Mouse (Mus musculus): ENCODE results near the gene Acaa1b. TPM values are rescaled to one million over a fixed set of nuclear protein-coding genes. Genes with fewer than 3 reads are reported as not detected.

Gene Acaa1b
- polyA plus RNA-seq, 1 experiment from 2014 or later, result 0.50 TPM

- WGBS (ENCODE audit: insufficient replicate concordance), result 13% methylated on average over 5 of the region's 5 CpGs
- Histone ChIP-seq H3K36me3 (ENCODE audit: control insufficient read depth, insufficient read depth, low read length) (no peaks in the 10 kb centered on the region), H3K27ac (ENCODE audit: low read depth, low read length) (no peak overlapping the region), H3K4me3 (ENCODE audit: low read depth, low read length) (no peak overlapping the region), H3K4me2 (no peak overlapping the region), H3K4me1 (ENCODE audit: control insufficient read depth, insufficient read depth, low read length) (no peaks in the 10 kb centered on the region), H3K27me3 (ENCODE audit: control insufficient read depth, insufficient read depth, low read length) (no peaks in the 10 kb centered on the region), H3K9me3 (replicated peaks; ENCODE audit: control insufficient read depth, low read length) (no peaks in the 10 kb centered on the region), H3K9ac (ENCODE audit: low read depth, low read length) (no peak overlapping the region)
- no peak for ATAC-seq (replicated peaks; ENCODE audit: insufficient number of reproducible peaks, low FRiP score, low TSS enrichment)
Observed at GRCm38 (mm10) chr9:119149601-119150000, 7.3 kb downstream of the Acaa1b start.

GRCm38 (mm10) chr9:119146098-119146770 is 10.7 kb downstream of the Acaa1b start:
- WGBS (ENCODE audit: insufficient replicate concordance), result 68% methylated on average over 13 of the region's 13 CpGs

GRCm38 (mm10) chr9:119145638-119146037 is 11.3 kb downstream of the Acaa1b start:
- Histone ChIP-seq H3K4me3 (ENCODE audit: low read depth, low read length) (no peak overlapping the region), H3K4me2 (no peak overlapping the region), H3K9ac (ENCODE audit: low read depth, low read length) (no peak overlapping the region), H3K27me3 (ENCODE audit: control insufficient read depth, insufficient read depth, low read length) (no peaks in the 10 kb centered on the region), H3K27ac (ENCODE audit: low read depth, low read length) (no peak overlapping the region), H3K9me3 (replicated peaks; ENCODE audit: control insufficient read depth, low read length) (no peaks in the 10 kb centered on the region), H3K36me3 (ENCODE audit: control insufficient read depth, insufficient read depth, low read length) (no peaks in the 10 kb centered on the region), H3K4me1 (ENCODE audit: control insufficient read depth, insufficient read depth, low read length) (no peaks in the 10 kb centered on the region)
- no peak for ATAC-seq (replicated peaks; ENCODE audit: insufficient number of reproducible peaks, low FRiP score, low TSS enrichment)
- 63% methylated on average over 6 of the region's 6 CpGs for WGBS (ENCODE audit: insufficient replicate concordance)

More at GRCm38 (mm10) chr9:119146098-119146770, 10.7 kb downstream of the Acaa1b start:
- no peaks in the 10 kb centered on the region for H3K4me1 ChIP-seq (ENCODE audit: control insufficient read depth, insufficient read depth, low read length)
- ATAC-seq (replicated peaks; ENCODE audit: insufficient number of reproducible peaks, low FRiP score, low TSS enrichment), result no peak
- no peaks in the 10 kb centered on the region for H3K36me3 ChIP-seq (ENCODE audit: control insufficient read depth, insufficient read depth, low read length)
- H3K9ac ChIP-seq (ENCODE audit: low read depth, low read length), result no peak overlapping the region
- H3K27me3 ChIP-seq (ENCODE audit: control insufficient read depth, insufficient read depth, low read length), result no peaks in the 10 kb centered on the region
- no peaks in the 10 kb centered on the region for H3K9me3 ChIP-seq (replicated peaks; ENCODE audit: control insufficient read depth, low read length)
- no peak overlapping the region for H3K4me3 ChIP-seq (ENCODE audit: low read depth, low read length)
- no peak overlapping the region for H3K27ac ChIP-seq (ENCODE audit: low read depth, low read length)
- no peak overlapping the region for H3K4me2 ChIP-seq

GRCm38 (mm10) chr9:119145137-119145536 is 11.8 kb downstream of the Acaa1b start:
- Histone ChIP-seq H3K36me3 (ENCODE audit: control insufficient read depth, insufficient read depth, low read length) (no peaks in the 10 kb centered on the region), H3K27me3 (ENCODE audit: control insufficient read depth, insufficient read depth, low read length) (no peaks in the 10 kb centered on the region), H3K9me3 (replicated peaks; ENCODE audit: control insufficient read depth, low read length) (no peaks in the 10 kb centered on the region), H3K4me3 (ENCODE audit: low read depth, low read length) (no peak overlapping the region), H3K9ac (ENCODE audit: low read depth, low read length) (no peak overlapping the region), H3K27ac (ENCODE audit: low read depth, low read length) (no peak overlapping the region), H3K4me2 (no peak overlapping the region), H3K4me1 (ENCODE audit: control insufficient read depth, insufficient read depth, low read length) (no peaks in the 10 kb centered on the region)
- ATAC-seq (replicated peaks; ENCODE audit: insufficient number of reproducible peaks, low FRiP score, low TSS enrichment), result no peak
- 60% methylated on average over 10 of the region's 10 CpGs for WGBS (ENCODE audit: insufficient replicate concordance)

DNA sequence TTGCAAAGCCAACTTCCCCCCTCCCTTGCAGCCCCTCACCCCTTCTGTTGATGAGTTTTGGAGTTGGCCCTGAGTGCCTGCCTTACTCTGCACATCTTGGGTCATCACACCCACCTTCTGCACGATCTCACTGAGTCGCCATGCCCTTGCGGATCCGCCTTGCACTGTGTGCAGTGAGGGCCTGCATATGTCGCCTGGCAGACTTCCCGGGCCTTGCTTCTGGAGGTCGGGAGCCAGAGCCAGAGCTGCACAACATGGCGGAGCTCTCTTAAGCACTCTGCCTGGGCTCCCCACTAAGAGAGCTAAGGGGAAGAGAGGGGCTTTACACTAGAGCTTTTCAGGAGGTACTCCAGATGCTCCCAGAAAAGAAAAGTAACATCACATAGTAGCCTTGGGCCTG is 12.2 kb downstream of the Acaa1b start:
- no peak overlapping the region for H3K9ac ChIP-seq (ENCODE audit: low read depth, low read length)
- no peak for ATAC-seq (replicated peaks; ENCODE audit: insufficient number of reproducible peaks, low FRiP score, low TSS enrichment)

GRCm38 (mm10) chr9:119143372-119143771 is 13.5 kb downstream of the Acaa1b start:
- Histone ChIP-seq H3K9me3 (replicated peaks; ENCODE audit: control insufficient read depth, low read length) (no peaks in the 10 kb centered on the region), H3K4me1 (ENCODE audit: control insufficient read depth, insufficient read depth, low read length) (peaks cover 3% of the 10 kb centered on the region; the same call in 1 of the 2 replicates), H3K27ac (ENCODE audit: low read depth, low read length) (no peak overlapping the region), H3K4me2 (no peak overlapping the region), H3K36me3 (ENCODE audit: control insufficient read depth, insufficient read depth, low read length) (no peaks in the 10 kb centered on the region), H3K4me3 (ENCODE audit: low read depth, low read length) (no peak overlapping the region), H3K27me3 (ENCODE audit: control insufficient read depth, insufficient read depth, low read length) (no peaks in the 10 kb centered on the region), H3K9ac (ENCODE audit: low read depth, low read length) (no peak overlapping the region)
- 66% methylated on average over 9 of the region's 9 CpGs for WGBS (ENCODE audit: insufficient replicate concordance)
- no peak for ATAC-seq (replicated peaks; ENCODE audit: insufficient number of reproducible peaks, low FRiP score, low TSS enrichment)

More for the DNA sequence above, 12.2 kb downstream of the Acaa1b start:
- Histone ChIP-seq H3K27ac (ENCODE audit: low read depth, low read length) (no peak overlapping the region), H3K4me1 (ENCODE audit: control insufficient read depth, insufficient read depth, low read length) (peaks cover under 1% of the 10 kb centered on the region; the same call in 1 of the 2 replicates), H3K4me2 (no peak overlapping the region), H3K9me3 (replicated peaks; ENCODE audit: control insufficient read depth, low read length) (no peaks in the 10 kb centered on the region), H3K27me3 (ENCODE audit: control insufficient read depth, insufficient read depth, low read length) (no peaks in the 10 kb centered on the region), H3K4me3 (ENCODE audit: low read depth, low read length) (no peak overlapping the region), H3K36me3 (ENCODE audit: control insufficient read depth, insufficient read depth, low read length) (no peaks in the 10 kb centered on the region)
- 79% methylated on average over 8 of the region's 8 CpGs for WGBS (ENCODE audit: insufficient replicate concordance)

- H3K9ac ChIP-seq (ENCODE audit: low read depth, low read length), result no peak overlapping the region
- H3K9me3 ChIP-seq (replicated peaks; ENCODE audit: control insufficient read depth, low read length), result no peaks in the 10 kb centered on the region
- peaks cover 8% of the 10 kb centered on the region; the same call in 1 of the 2 replicates for H3K4me1 ChIP-seq (ENCODE audit: control insufficient read depth, insufficient read depth, low read length)
- no peaks in the 10 kb centered on the region for H3K36me3 ChIP-seq (ENCODE audit: control insufficient read depth, insufficient read depth, low read length)
- WGBS (ENCODE audit: insufficient replicate concordance), result 67% methylated on average over 5 of the region's 5 CpGs
- no peak for ATAC-seq (replicated peaks; ENCODE audit: insufficient number of reproducible peaks, low FRiP score, low TSS enrichment)
- no peak overlapping the region for H3K27ac ChIP-seq (ENCODE audit: low read depth, low read length)
- H3K27me3 ChIP-seq (ENCODE audit: control insufficient read depth, insufficient read depth, low read length), result no peaks in the 10 kb centered on the region
- H3K4me2 ChIP-seq, result no peak overlapping the region
- no peak overlapping the region for H3K4me3 ChIP-seq (ENCODE audit: low read depth, low read length)
Observed at GRCm38 (mm10) chr9:119142066-119142465, 14.8 kb downstream of the Acaa1b start.

DNA sequence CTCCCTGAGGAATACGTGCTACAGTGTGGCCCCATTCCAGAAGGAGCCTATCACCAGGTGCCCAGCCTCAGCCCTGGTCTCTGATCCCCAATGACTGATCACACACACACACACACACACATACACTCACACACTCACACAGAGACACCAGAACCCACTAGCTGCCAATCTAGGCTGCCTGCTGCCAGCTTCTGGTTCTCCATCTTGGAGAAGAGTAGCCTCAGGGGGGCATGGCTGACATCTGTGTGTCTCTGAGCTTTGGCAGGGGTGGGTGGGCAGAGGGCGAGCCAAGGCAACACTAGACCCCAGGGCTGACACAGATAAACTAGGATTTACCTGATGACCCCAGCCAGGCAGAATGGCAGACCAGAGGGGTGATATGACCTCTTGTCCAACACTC is 18.1 kb downstream of the Acaa1b start:
- H3K4me3 ChIP-seq (ENCODE audit: low read depth, low read length), result no peak overlapping the region
- 87% methylated on average over 2 of the region's 2 CpGs for WGBS (ENCODE audit: insufficient replicate concordance)
- no peak overlapping the region for H3K4me2 ChIP-seq
- H3K27me3 ChIP-seq (ENCODE audit: control insufficient read depth, insufficient read depth, low read length), result no peaks in the 10 kb centered on the region
- H3K4me1 ChIP-seq (ENCODE audit: control insufficient read depth, insufficient read depth, low read length), result peaks cover 8% of the 10 kb centered on the region; the same call in 1 of the 2 replicates
- H3K9ac ChIP-seq (ENCODE audit: low read depth, low read length), result no peak overlapping the region
- no peaks in the 10 kb centered on the region for H3K36me3 ChIP-seq (ENCODE audit: control insufficient read depth, insufficient read depth, low read length)
- H3K9me3 ChIP-seq (replicated peaks; ENCODE audit: control insufficient read depth, low read length), result no peaks in the 10 kb centered on the region
- no peak overlapping the region for H3K27ac ChIP-seq (ENCODE audit: low read depth, low read length)
- ATAC-seq (replicated peaks; ENCODE audit: insufficient number of reproducible peaks, low FRiP score, low TSS enrichment), result no peak

DNA sequence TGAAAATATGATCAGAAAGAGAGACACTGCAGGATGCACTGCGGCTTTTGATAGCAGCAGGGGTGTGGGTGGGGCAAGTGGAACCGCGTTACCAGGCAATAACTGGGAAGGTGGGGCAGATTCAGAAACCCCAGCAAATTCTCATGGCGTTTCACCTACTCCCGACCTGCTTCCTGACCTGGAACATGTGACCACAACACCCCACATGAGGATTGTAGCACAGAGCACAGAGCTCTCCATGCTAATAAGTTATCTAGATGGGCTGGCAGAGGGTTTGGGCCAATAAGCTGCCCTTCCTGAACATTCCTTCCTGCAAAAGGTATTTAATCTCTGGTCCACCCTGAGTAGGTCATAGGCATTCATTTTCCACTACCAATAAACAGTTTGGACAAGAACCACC is 26.2 kb downstream of the Acaa1b start:
- Histone ChIP-seq H3K4me2 (no peak overlapping the region), H3K27ac (ENCODE audit: low read depth, low read length) (no peak overlapping the region), H3K36me3 (ENCODE audit: control insufficient read depth, insufficient read depth, low read length) (no peaks in the 10 kb centered on the region), H3K4me3 (ENCODE audit: low read depth, low read length) (no peak overlapping the region), H3K9me3 (replicated peaks; ENCODE audit: control insufficient read depth, low read length) (no peaks in the 10 kb centered on the region), H3K27me3 (ENCODE audit: control insufficient read depth, insufficient read depth, low read length) (no peaks in the 10 kb centered on the region), H3K4me1 (ENCODE audit: control insufficient read depth, insufficient read depth, low read length) (no peaks in the 10 kb centered on the region), H3K9ac (ENCODE audit: low read depth, low read length) (no peak overlapping the region)
- 56% methylated on average over 5 of the region's 5 CpGs for WGBS (ENCODE audit: insufficient replicate concordance)
- ATAC-seq (replicated peaks; ENCODE audit: insufficient number of reproducible peaks, low FRiP score, low TSS enrichment), result no peak

All from heart, embryonic 11.5 days (tissue).